Mouse (Mus musculus) lung, embryonic 16.5 days (tissue): ENCODE measurements around the gene Dpp8. TPM values are rescaled to one million over a fixed set of nuclear protein-coding genes. Genes with fewer than 3 reads are reported as not detected.

Experiments
- ATAC-seq: fragments of 200-750 bp; cut with Nextera tagmentation; 2 replicates; pipeline ENCODE4 v1.8.0; 2017; ENCODE audit warnings: low read depth, mild to moderate bottlenecking, moderate library complexity
- H3K27ac ChIP-seq: fragments of 300-500 bp; sonication (generic); 2 replicates; pipeline ENCODE4 v1.5.1; 2014; ENCODE audit warnings: mild to moderate bottlenecking, control low read depth, low read length
- H3K27me3 ChIP-seq: fragments of 300-500 bp; sonication (generic); 2 replicates; pipeline ENCODE4 v1.6.1; 2014; ENCODE audit warnings: low read depth, low read length, mixed read lengths; ENCODE audit not compliant: control insufficient read depth, insufficient read depth
- H3K36me3 ChIP-seq: fragments of 300-500 bp; sonication (generic); 2 replicates; pipeline ENCODE4 v1.6.1; 2014; ENCODE audit warnings: low read length; ENCODE audit not compliant: control insufficient read depth, insufficient read depth
- H3K4me1 ChIP-seq: fragments of 300-500 bp; sonication (generic); replicated peaks from 2 replicates; pipeline ENCODE4 v1.6.1; 2014; ENCODE audit warnings: low read length, mixed read lengths; ENCODE audit not compliant: control insufficient read depth, insufficient read depth
- H3K4me2 ChIP-seq: fragments of 300-500 bp; sonication (generic); 2 replicates; pipeline ENCODE4 v1.6.1; 2014; ENCODE audit warnings: low read depth, low read length, control low read depth
- H3K4me3 ChIP-seq: fragments of 300-500 bp; sonication (generic); 2 replicates; pipeline ENCODE4 v1.5.1; 2014; ENCODE audit warnings: mild to moderate bottlenecking, low read length, control low read depth
- H3K9ac ChIP-seq: fragments of 300-500 bp; sonication (generic); 2 replicates; pipeline ENCODE4 v1.6.1; 2014; ENCODE audit warnings: low read length, control low read depth
- H3K9me3 ChIP-seq: fragments of 300-500 bp; sonication (generic); 2 replicates; pipeline ENCODE4 v1.6.1; 2016; ENCODE audit warnings: low read length; ENCODE audit not compliant: control insufficient read depth
- WGBS: fragments of 180-500 bp; shearing (Covaris S2); extraction: QIAGEN DNeasy Blood & Tissue Kit; methylation state at CpG from one replicate; pipeline ENCODE4 v1.1.7; 2014; 5-methylcytosine and 5-hydroxymethylcytosine counted together
- polyA plus RNA-seq: library from polyadenylated mRNA; unstranded; fragments of >200 nt; fragmentation: Nextera tagmentation; extraction: Ambion mirVana; gene quantifications from 2 replicates; pipeline ENCODE4 v1.2.1, GENCODE M21; 2015

The Dpp8 gene
- polyA plus RNA-seq, 1 experiment from 2014 or later: 35.9 TPM

DNA sequence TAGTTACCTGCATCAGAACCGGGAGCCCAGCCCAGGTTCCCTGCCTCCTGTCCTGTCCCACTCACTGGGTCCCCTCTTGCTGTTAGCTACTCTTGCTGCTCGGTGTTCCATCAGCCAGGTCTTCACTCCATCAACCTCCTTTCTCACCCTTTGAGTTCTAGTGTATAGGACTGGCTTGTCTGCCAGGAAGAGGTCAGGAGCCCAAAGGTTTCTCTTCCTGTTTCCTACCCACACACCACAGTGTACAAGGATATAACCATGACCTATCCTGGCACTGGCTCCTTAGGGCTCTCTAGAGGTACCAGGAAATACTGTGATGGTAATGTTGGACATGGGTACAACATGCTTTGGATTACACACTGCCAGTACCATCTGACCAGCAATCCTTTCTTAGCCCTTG, 81.5 kb downstream of the Dpp8 start:
- H3K27me3 ChIP-seq: no peaks in the 10 kb centered on the region
- no peak for ATAC-seq
- no peaks in the 10 kb centered on the region for H3K9me3 ChIP-seq
- H3K36me3 ChIP-seq: peaks cover 2% of the 10 kb centered on the region; the same call in 1 of the 2 replicates
- H3K4me2 ChIP-seq: no peak overlapping the region
- no peak overlapping the region for H3K4me3 ChIP-seq
- peaks cover 8% of the 10 kb centered on the region for H3K4me1 ChIP-seq
- WGBS: 83% methylated on average over 2 of the region's 2 CpGs
- H3K9ac ChIP-seq: no peak overlapping the region
- H3K27ac ChIP-seq: no peak overlapping the region

DNA sequence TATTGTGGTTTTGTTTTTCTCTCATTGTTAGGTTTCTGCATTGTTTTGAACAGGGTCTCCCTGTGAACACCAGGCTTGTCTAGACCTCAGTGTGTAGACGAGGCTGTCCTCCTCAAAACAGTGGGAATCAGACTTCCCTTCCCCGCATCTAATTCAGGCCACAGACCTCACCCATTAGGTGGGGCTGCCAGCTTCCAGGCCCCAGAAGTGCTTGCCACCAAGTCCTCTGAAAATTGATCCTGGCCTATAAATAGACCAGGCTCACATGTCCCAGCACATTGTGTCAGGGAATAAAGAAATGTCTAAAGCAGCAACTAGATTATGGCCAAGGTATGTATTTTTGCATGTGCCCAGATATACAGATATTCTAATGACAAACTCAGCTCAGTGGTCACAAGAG, 83.7 kb downstream of the Dpp8 start:
- H3K4me1 ChIP-seq: no peaks in the 10 kb centered on the region
- no peaks in the 10 kb centered on the region for H3K9me3 ChIP-seq
- no peak overlapping the region for H3K9ac ChIP-seq
- H3K36me3 ChIP-seq: peaks cover 2% of the 10 kb centered on the region; the same call in 1 of the 2 replicates
- H3K27me3 ChIP-seq: no peaks in the 10 kb centered on the region
- ATAC-seq: no peak
- no peak overlapping the region for H3K4me2 ChIP-seq
- WGBS: 75% methylated on average over 2 of the region's 2 CpGs
- H3K4me3 ChIP-seq: no peak overlapping the region
- H3K27ac ChIP-seq: no peak overlapping the region

DNA sequence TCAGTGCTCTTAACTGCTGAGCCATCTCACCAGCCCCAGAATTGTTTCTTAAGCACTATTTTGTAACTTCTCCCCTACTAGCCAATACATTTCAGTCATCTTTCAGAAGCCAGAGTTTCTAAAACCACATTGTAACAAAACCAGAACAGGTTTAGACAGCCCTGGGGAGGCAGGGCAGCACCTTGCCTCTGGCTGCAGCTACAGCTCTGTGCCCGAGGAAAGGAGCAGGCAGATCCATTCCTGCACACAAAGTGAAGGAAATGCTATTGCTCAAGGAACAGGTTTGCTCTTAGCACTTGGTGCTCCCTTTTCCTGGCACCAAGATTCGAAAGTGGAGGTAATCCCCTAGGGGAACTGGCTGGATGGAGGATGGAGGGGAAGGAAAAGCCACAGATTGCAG, 85.3 kb downstream of the Dpp8 start:
- Histone ChIP-seq H3K9me3 (no peaks in the 10 kb centered on the region), H3K36me3 (peaks cover 2% of the 10 kb centered on the region; the same call in 1 of the 2 replicates)
- 40% methylated on average over 2 of the region's 2 CpGs for WGBS

DNA sequence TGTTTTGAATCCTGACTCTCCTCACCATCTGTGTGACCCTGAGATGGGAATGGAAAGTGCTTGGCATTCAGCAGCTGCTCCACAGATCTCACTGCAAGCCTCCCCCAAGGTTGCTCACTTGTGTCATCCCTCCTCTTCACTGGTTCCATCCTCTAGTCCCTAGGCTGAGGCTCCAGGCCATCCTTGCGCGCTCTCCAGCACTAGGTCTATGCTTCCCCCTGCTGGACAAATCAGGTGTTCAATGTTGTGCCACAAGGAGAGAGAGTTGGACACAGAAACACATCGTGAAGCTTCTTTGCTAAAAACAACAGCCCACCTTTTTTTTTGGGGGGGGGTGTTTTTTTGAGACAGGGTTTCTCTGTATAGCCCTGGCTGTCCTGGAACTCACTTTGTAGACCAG, 88.7 kb downstream of the Dpp8 start:
- Histone ChIP-seq H3K27ac (no peak overlapping the region), H3K4me3 (no peak overlapping the region), H3K36me3 (no peaks in the 10 kb centered on the region), H3K4me2 (no peak overlapping the region), H3K9me3 (no peaks in the 10 kb centered on the region), H3K9ac (no peak overlapping the region), H3K4me1 (peaks cover 5% of the 10 kb centered on the region; the same call in 1 of the 2 replicates), H3K27me3 (peaks cover 10% of the 10 kb centered on the region)
- 8% methylated on average over 3 of the region's 3 CpGs for WGBS
- peak; percentile 70 for ATAC-seq

More for the DNA sequence above, 85.3 kb downstream of the Dpp8 start:
- no peak for ATAC-seq
- Histone ChIP-seq H3K27ac (no peak overlapping the region), H3K9ac (no peak overlapping the region), H3K27me3 (peaks cover 4% of the 10 kb centered on the region), H3K4me2 (no peak overlapping the region), H3K4me1 (no peaks in the 10 kb centered on the region), H3K4me3 (no peak overlapping the region)

DNA sequence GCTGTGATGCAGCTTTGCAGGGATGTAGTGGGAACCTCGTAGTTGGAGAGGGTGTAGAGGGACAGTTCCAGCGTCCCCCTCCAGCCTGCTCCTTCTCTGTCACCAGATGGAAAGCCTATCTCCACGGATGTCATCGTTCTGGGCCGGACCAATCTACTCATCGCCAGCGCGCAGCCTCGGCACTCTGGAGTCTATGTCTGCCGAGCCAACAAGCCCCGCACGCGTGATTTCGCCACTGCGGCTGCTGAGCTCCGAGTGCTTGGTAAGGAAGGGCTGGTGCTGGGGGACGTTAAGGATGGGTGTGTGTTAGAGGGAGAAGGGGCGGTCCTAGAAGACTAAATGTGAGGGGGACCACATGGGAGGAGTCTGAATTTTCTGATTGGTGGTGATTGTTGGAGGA, 90.3 kb downstream of the Dpp8 start:
- WGBS: 25% methylated on average over 18 of the region's 18 CpGs
- 0 out of 2 replicates have a peak overlapping the region, but pooled peaks have one; percentile 16 for H3K4me2 ChIP-seq
- H3K4me3 ChIP-seq: no peak overlapping the region
- no peaks in the 10 kb centered on the region for H3K9me3 ChIP-seq
- H3K27ac ChIP-seq: no peak overlapping the region
- H3K9ac ChIP-seq: no peak overlapping the region
- H3K4me1 ChIP-seq: peaks cover 5% of the 10 kb centered on the region; the same call in 1 of the 2 replicates
- peaks cover 10% of the 10 kb centered on the region for H3K27me3 ChIP-seq
- H3K36me3 ChIP-seq: no peaks in the 10 kb centered on the region
- 0 out of 2 replicates have a peak, but pooled peaks have one; percentile 46 for ATAC-seq

DNA sequence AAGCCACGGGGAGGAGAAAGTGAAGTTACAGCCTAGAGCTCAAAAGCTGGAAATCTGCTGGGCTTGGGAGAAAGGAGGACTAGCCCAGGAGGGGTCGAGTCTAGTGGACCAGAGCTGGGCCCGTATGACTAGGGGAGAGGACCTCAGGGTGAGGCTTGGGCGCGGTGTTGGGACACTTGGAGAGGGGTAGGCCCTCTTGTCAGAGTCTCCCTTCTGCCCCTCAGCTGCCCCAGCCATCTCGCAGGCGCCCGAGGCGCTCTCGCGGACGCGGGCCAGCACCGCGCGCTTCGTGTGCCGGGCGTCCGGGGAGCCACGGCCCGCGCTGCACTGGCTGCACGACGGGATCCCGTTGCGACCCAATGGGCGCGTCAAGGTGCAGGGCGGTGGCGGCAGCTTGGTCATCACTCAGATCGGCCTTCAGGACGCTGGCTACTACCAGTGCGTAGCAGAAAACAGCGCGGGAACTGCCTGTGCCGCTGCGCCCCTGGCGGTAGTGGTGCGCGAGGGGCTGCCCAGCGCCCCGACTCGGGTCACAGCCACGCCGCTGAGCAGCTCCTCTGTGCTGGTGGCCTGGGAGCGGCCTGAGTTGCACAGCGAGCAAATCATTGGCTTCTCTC, 91.4 kb downstream of the Dpp8 start:
- Histone ChIP-seq H3K36me3 (no peaks in the 10 kb centered on the region), H3K27ac (no peak overlapping the region), H3K4me3 (peak overlapping the region; percentile 50), H3K4me1 (peaks cover 5% of the 10 kb centered on the region; the same call in 1 of the 2 replicates), H3K4me2 (peak overlapping the region; percentile 90), H3K9ac (peak overlapping the region; percentile 68), H3K9me3 (no peaks in the 10 kb centered on the region), H3K27me3 (peaks cover 10% of the 10 kb centered on the region)
- ATAC-seq: peak; percentile 59
- WGBS: 10% methylated on average over 40 of the region's 48 CpGs

DNA sequence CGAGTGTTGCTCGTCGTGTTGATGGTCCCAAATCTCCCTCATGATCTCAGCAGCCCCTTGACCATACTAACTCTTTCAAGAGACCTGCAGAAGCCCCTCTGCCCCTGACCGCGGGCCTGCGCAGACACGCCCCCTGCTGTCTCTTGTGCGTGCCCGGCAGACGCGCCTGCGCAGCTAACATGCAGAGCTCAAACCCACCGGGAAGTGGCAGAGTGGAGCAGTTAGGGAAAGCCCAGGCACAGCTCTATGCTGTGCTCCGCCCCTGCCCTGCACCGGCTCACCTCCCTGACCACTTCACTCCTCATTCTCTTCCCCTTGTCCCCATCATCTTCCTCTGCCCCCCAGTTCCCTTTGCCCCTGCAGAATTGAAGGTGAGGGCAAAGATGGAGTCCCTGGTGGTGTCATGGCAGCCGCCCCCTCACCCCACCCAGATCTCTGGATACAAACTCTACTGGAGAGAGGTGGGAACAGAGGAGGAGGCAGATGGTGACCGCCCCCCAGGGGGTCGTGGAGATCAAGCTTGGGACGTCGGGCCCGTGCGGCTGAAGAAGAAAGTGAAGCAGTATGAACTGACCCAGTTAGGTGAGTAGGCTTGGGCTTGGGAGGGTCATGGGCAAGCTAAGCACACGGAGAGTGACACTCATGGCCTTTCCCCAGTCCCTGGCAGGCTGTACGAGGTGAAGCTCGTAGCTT, 96.1 kb downstream of the Dpp8 start:
- Histone ChIP-seq H3K27ac (no peak overlapping the region), H3K9ac (no peak overlapping the region), H3K4me1 (peaks cover 5% of the 10 kb centered on the region; the same call in 1 of the 2 replicates), H3K4me3 (no peak overlapping the region; the same call in 1 of the 2 replicates), H3K4me2 (peak overlapping the region; percentile 36), H3K27me3 (peaks cover under 1% of the 10 kb centered on the region), H3K9me3 (no peaks in the 10 kb centered on the region), H3K36me3 (no peaks in the 10 kb centered on the region)
- ATAC-seq: 0 out of 2 replicates have a peak, but pooled peaks have one; percentile 34
- WGBS: 18% methylated on average over 25 of the region's 25 CpGs

DNA sequence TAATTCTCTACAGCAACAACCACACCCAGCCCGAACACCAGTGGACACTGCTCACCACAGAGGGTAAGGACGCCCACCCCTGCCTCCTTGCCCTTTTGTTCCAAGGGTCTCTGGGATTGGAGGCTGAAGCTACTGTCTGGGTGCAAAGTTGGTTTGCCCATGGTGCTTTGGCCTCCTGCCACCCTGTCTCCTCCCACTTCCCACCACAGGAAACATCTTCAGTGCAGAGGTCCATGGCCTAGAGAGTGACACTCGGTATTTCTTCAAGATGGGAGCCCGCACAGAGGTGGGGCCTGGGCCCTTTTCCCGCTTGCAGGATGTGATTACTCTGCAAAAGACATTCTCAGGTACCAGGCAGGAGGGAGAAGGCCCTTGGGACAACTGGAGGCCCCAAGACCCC, 99.5 kb downstream of the Dpp8 start:
- Histone ChIP-seq H3K4me1 (no peaks in the 10 kb centered on the region), H3K9me3 (no peaks in the 10 kb centered on the region), H3K27me3 (no peaks in the 10 kb centered on the region), H3K9ac (no peak overlapping the region), H3K4me3 (no peak overlapping the region), H3K36me3 (no peaks in the 10 kb centered on the region), H3K27ac (no peak overlapping the region), H3K4me2 (no peak overlapping the region)
- no peak for ATAC-seq
- WGBS: 66% methylated on average over 5 of the region's 5 CpGs
